Mouse (Mus musculus) left cerebral cortex, postnatal 25 days (tissue): ENCODE measurements at regions not wholly inside any gene's neighbourhood (a gene's known extent, or its start where the extent isn't known, plus 50 kb on each side); places are given as distances from the start of the nearest gene placed in this dataset.

Source experiments
- DNase-seq, 2 experiments: peaks; one replicate each; pipeline ENCODE4 v3.0.0; 2022; ENCODE audit warnings: low spot score in 2 of 2, mixed read lengths in 1 of 2
- intact Hi-C: fragments of 180-260 bp; cut with DNase I; formaldehyde crosslinking; loops from one replicate; pipeline ENCODE4 v1.15.1; 2025

DNA sequence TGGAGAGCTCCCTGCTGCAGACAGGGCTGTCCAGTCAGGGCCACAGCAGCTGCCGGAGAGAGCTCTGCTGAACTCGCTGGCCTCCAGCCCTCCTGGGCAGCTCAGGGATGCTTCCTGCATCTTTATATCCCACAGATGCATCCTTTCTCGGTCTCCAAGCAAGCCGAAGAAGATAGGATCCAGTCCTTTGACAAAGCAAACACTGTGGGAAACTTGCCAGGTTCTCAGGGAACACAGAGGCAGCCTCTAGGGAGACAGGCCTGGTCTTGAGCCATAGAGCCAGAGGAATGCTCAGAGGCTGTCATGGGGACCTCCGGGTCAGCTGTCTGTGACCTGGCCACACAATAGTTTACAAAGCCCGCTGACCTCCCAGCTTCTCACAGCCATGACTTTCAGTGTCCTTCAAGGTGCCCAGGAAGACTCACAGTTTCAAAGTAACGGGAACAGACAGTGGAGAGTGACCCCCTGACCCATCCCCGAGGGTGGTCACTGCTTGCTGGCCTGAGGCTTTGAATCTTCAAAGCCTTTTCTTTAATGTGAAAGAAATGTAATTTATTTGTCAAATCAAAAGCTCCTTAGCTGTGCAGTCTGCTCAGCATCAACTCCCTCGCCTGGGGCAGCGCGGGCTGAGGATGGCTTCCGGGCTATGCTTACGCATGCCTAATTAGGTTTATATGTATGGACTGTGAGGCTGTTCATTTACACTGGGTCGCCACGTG is 157.8 kb upstream of the Lrfn2 start:
- peak in 1 of 2 experiments; percentile 28 for DNase-seq
- intact Hi-C loops, result no loop called here

DNA sequence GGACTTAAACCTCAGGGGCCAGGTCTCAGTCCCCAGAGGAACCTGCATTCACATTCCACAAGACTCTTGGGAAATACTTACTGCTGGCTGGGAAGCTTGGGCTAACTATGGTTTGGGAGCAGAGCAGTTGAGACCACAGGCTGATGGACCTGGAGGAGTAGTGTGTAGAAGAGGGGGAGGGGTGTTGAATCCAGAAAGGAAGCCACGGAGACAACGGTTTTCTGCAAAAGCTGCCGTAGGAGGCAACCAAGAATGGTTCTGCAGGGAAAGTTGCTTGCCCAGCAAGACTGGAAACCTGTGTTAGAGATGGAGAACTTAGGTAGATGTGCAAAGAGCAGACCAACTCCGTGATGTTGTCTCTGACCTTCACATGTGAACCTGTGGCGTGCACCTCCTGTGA is 156.7 kb upstream of the Lrfn2 start:
- intact Hi-C loops, result no loop called here
- DNase-seq, result peak in 1 of 2 experiments; percentile 86

DNA sequence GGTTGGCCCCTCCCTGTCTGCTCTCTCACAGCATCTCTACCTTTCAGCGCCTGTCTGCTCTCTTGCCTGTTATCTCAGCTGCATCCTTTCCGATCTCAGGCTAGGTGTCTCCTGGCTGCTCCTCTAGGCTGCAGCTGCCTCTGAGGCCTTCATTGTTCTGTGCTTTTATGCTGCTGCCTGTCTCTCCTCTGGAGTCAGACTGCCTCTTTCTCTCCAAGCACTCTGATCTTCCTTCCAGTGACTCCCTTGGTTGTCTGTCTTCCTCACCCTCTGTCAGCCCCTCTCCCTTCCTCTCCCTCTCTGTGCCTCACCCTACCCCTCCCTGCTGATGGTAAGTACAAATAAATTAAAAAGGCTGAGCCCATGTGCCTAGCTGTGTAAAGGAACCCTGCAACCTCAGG is 155.7 kb upstream of the Lrfn2 start:
- intact Hi-C loops, result no loop called here
- DNase-seq, result no peak

DNA sequence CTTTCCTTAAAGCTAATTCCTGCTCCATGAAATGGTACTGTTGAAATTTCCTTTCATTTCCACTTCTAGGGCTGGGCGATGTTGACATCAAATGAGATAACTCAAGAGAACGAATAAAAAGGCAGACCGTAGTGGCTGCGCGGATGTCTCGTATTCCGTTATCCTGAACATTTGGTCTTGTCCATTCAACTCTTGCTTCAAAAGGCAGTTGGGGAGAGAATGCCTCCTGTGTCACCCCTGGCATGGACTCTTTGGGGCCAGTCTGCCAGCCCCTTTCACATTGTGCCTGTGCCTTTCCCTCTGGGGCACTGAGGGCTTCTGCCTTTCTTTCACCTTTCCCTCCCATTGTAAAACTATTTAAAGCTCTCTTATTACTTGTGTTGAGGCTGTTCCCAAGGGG is 152.0 kb upstream of the Lrfn2 start:
- DNase-seq, result no peak
- intact Hi-C loops, result no loop called here

DNA sequence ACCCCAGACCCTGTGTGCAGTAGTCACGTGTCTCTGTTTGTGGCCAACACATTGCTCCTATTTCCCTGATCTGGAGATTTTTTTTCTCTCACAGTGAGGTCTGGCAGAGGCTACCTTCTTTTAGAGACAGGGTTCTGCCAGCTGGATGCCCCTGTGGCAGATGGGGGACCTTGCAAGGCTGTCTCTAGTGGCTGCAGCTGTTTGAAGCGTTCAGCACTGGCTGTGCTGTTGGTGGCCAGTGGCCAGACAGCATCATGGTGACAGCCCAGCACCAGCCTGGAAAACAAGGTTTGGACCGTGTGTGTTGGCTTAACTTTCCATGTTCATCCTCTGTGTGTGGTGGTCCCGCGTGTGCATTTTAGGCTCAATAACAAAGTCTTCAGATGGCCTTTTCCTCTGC is 147.8 kb upstream of the Lrfn2 start:
- no peak for DNase-seq
- intact Hi-C loops, result no loop called here

DNA sequence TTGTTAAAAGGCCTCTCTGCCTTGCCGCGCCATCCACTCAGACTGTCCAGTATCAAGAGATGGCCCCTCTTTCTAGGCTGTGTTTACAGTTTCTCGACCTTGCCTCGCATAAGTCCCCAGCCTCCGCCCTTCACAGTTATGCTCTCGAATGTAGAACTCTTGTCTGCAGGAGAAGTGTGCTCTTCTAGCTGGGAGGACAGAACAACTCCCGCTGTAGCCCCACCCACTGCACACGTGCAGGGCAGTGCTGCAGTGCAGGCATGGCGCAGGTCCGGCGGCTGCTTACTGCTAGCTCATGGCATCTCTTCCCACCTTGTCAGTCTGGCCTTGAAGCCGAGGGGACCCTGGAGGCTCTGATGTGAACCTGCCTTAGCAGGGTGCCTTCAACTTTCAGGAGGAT is 145.7 kb upstream of the Lrfn2 start:
- no peak for DNase-seq
- intact Hi-C loops, result no loop called here

DNA sequence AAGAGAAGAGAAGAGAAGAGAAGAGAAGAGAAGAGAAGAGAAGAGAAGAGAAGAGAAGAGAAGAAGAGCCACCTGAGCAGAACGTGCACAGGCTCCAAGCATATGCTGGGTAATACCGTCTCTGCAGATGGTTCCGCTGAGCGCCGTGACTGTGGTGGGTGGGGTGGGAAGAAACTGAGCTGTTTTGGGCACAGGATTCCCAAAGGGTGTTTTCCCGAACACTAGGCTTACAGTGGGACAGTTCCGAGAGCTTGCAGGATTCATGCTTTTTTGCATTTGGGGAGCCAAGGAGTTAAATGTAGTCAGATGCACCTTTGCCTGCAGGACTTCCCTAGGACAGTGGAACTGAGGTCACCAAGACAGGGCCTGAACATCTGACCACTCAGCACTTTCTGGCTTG is 142.3 kb upstream of the Lrfn2 start:
- DNase-seq, result peak; percentile 49 to 88
- intact Hi-C loops, result no loop called here

DNA sequence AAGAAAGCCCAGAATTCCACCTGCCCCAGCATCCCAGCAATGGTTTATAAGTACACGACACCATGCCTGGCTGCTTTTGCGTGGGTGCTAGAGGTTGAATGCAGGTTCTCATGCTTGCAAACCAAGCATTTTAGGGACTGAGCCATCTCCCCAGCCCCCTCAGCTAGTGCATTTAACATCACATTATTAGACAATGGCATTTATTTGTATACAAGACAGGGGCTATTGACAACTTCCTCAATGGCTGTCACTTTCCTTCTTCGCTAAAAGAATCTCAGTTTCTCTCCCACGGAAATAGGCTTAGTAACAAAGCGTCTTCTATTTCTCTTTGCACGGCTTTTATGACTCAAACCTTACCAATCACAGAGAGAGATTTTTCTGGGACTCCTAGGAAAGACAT is 141.7 kb upstream of the Lrfn2 start:
- DNase-seq, result peak in 1 of 2 experiments; percentile 15
- intact Hi-C loops, result no loop called here

DNA sequence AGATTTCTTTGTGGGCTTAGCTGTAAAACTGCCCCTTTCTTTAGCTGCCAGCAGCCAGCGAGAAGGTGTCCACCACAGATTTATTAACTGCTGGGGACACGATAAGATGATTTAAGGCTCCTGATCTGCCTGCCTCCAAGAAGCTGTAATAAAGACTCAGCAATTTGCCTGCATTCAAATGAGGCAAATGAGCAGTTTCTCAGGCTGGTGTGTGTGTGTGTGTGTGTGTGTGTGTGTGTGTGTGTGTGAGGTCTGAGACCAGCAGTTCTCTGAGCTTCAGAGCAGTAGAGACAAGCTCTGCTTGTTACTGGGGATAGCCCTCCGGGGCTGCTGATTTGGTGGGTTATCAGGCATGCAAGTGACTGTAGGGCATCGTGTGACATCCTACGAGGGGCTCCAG is 139.2 kb upstream of the Lrfn2 start:
- intact Hi-C loops, result no loop called here
- no peak for DNase-seq

DNA sequence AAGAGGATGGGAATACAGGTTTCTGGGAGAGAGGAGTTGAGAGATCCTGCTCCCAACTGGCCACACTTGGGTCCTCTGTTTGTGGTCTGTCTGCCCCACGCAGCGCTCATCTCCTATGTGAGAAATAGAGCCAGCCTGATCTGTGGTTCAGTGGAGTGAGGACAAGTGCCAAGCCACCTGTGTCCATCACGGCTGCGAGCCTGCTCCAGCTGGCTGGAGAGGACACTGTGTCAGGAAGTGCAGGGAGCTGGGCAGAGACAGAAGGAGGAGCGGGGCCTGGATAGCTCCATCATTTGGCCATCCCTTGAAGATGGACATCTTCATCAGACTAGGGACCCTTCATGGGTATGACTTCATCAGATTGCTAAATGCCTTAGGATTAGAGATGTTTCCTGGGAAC is 136.4 kb upstream of the Lrfn2 start:
- no peak for DNase-seq
- intact Hi-C loops, result loop anchor here (5.0 kb wide), 1 partner anchor 127 kb away; no protein-coding TSS in a partner anchor

DNA sequence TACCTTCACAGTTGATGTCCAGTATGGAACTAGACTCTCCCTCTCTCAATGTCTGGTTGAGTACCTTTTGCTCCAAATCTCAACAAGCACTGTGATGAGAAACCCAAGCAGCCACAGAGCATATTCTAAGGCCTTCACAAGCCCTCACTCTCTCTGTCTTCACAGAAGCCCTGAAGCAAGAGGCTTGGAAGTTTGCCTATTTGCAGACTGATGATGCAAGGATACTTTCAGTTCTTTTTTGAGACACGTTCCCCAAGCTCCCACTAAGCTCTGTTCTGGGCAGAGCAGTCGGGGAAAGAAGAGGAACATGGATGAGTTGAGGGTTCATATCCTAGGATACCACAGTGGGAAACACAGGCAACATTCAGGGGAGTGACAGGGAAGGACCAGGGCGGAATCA is 134.0 kb upstream of the Lrfn2 start:
- peak in 1 of 2 experiments; percentile 63 for DNase-seq

DNA sequence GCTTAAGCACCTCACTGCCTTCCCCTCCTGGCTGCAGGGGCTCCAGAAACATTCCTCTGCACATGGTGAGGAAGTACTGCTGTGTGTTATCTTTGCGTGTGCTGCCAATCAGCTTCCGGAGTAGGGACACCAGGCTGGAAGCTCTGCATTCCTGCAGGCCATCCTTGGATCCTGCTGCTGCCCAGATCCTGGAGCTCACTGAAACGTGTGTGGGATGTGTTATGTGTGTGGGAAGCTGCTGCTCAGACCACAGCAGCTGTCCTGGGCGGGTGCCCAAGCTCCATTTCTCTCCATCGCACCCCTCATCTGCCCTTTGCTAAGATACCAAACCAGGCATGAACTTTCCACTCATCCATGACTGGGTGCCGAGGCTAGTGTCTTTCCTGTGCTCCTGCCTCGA is 129.5 kb upstream of the Lrfn2 start:
- intact Hi-C loops, result loop anchor here (5.0 kb wide), 1 partner anchor 85 kb away; no protein-coding TSS in a partner anchor
- DNase-seq, result peak; percentile 37 to 81

More for the DNA sequence above, 134.0 kb upstream of the Lrfn2 start:
- intact Hi-C loops, result loop anchor here (5.0 kb wide), 1 partner anchor 124 kb away; no protein-coding TSS in a partner anchor

DNA sequence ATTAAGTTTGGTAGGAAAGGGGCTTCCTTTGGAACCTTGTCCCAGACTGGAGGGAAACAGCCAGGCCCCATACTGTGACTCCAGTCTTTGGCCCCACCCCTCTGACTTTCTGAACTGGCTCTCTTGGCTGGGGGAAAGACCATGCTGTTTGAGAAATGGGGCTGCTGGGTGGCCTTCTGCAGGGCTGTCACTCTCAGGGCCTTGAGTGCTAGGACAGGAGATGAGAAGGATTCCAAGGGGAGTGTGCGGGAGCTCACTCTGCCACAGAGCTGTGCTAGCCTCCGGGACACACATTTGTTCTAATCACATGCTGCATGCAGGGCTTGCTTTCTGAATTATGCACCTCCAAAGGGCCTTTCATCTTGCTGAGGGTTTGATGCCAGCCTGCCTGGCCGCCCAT is 124.3 kb upstream of the Lrfn2 start:
- DNase-seq, result no peak
- intact Hi-C loops, result no loop called here

DNA sequence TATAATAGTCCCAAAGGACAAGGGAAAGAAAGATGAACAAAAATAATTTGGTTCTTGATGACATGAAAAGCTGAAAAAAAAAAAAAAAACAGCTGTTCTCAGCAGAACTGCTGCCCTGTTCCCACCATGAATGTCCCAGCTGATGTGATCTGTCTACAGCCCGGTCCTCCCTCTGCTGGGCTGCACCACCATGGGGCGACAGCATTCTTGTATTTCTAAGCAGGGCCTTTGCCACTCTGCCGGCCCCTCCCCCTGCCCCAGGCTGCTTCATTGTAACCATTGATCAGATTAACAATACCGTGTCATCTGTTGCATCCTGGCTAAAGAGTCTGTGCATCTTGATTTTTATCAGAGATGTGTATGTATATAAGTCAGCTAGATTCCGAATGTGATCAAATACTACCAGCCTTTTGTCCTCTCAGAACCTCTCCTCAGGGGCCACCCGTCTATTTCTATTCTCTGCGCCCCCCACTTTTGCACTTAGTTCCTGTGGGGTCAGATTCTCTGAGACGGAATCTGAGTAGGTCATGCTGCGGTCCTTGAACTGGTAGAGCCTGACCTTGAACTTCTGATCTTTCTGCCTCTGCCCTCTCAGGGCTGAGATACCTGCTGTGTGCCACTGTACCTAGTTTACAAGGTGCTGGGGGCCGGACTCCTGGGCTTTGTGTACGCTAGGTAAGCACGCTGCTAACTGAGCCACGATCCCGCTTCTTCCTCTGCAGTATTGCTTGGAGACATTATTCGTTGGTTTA is 117.2 kb upstream of the Lrfn2 start:
- no peak for DNase-seq
- intact Hi-C loops, result no loop called here

DNA sequence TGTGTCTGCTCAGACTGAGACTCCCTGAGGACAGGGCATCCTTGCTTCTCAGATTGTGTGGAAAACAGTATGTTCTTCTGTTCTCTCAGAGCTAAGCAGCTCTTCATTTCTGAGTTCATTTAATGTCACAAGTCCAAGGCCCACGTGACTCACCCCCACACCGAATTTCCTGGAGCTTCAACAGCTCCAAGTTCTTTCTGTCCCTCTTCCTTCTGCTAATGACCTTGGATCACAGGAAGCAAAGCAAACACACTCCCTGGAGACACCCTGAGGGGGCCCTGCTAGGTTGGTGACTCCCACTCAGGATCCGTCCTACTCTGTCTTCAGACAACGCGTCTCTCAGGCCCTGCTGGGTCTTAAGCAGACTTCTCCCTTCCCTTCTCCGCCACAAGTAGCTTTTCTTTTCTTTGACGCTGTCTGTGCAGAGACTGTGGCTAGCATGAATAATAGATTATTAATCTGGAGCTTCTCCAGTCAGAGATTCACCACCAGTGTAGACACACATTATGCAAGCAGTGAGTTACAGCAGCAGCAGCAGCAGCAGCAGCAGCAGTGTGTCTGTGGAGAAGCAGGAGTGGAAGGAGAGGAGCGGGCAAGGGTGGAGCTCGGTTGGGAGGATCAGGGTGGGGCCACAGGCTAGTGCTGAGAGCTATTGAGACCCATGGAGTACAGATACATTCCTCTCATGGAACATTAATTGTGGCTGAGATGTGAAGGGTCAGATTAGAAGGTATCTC is 115.4 kb upstream of the Lrfn2 start:
- intact Hi-C loops, result no loop called here
- peak in 1 of 2 experiments; percentile 28 for DNase-seq

DNA sequence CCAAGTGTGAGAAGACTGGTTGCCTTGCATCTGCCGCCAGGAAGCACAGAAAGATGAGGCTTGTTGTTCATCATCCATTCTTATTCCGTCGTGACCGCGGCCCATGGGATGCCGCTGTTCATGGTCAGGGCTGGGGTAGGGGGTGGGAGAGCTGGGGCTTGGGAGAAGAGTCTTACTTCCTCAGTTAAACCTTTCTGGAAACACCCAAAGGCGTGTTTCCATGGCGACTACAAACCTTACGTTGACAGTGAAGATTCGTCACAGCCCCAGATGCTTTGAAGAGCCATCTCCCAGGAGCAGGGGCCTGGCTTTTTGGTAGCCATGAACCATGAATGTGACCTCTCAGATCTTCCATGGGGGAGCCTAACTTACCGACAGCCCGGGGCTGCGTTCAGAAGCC is 114.6 kb upstream of the Lrfn2 start:
- DNase-seq, result no peak
- intact Hi-C loops, result no loop called here

DNA sequence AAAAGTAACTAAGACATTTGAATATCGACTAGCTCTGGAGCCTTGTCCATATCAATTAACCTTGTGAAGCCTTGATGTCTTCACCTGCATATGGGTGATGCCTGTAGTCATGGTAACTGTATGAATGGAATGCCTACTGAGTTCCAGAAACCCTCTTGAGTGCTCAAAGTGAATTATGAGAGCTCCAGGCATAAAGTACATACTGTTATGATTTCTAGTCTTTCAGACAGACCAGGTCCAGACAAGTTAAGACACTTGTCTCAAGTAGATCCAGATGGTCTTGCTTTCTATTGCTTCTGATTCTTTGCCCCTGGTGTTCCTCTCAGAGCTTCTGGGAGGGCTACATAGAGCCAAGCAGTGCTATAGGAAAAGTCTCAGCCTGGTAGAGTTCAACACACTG is 112.5 kb upstream of the Lrfn2 start:
- DNase-seq, result no peak
- intact Hi-C loops, result no loop called here

DNA sequence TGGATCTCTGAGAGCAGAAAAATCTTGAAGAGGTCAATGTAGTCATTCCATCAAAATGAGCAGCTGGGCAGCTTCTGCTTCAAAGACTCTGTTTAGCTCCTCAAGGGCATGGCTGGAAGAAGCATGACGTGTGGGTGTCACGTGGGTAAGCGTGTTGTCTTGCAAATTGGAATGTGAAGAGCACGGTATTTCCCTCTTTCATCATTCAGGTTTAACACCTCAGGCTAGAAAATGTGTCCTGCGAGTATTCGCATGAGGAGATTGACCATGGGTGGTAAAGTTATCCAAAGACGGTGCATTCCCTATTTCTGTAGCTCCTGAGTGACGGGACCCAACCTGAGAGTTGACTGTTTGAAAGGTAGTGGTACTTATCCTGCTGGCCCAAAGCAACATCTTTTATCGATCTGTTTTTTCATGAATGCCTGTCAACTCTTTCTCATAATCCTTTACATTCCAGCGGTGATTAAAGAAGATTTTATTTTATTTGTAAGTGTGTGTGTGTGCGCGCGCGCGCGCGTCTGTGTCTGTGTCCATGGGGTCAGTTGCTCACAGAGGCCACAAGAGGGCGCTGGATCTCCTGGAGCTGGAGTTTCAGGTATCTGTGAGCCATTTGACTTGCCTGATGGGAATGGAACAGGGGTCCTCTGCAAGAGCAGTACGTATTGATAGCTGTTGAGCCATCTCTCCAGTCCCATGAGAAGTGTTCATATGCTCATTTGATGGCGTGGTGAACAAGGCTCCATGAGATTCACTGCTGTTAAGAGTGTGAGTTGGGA is 109.9 kb upstream of the Lrfn2 start:
- intact Hi-C loops, result no loop called here
- no peak for DNase-seq

DNA sequence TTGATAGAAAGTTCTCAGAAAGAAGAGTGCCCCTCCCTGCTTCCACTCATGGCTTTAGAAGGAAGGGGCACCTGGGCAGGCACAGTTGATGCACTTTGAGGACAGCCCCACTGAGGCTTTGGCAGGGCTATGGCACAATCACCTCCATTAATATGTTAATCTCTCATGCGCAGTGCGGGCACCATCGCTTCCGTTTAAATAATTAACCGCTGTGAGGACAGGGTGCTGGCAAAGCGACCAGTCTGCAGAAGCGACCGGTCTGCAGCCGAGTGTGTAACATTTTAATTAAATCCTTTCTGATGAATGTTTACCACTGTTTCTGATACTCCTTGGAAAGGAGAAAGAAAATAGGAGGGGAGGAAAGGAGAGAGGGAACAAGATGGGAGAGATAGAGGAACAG is 108.3 kb upstream of the Lrfn2 start:
- no peak for DNase-seq
- intact Hi-C loops, result no loop called here
